9 mouse cellular contexts compared by ENCODE assay signal in genomic region chr13:91165200-91165599, GRCm38 (mm10). TPM values are rescaled to one million over a fixed set of nuclear protein-coding genes. Genes with fewer than 3 reads are reported as not detected.
A peak's percentile ranks its signal among the peaks of the same experiment; 100 is the strongest.
DNase-seq lines count a peak whose midpoint lies in the region; ATAC-seq and TF ChIP-seq lines count a peak whose summit lies in the region.
"Had no signal": no experiment of that assay in that cellular context is flagged by ENCODE, and none has a peak within 500 bp of the region (broad histone marks: within the 10 kb centered on the region; RNA-seq: fewer than 3 reads in every experiment).

No protein-coding gene starts in this region.

- no peaks in the 10 kb centered on the region for H3K36me3 ChIP-seq in C2C12 (ENCODE audit: control insufficient read depth, insufficient read depth)
- no peaks in the 10 kb centered on the region for H3K36me3 ChIP-seq in lung, embryonic 16.5 days (ENCODE audit: control insufficient read depth, insufficient read depth, low read length)
- no peaks in the 10 kb centered on the region for H3K36me3 ChIP-seq in forebrain, embryonic 13.5 days (ENCODE audit: poor library complexity, severe bottlenecking)
- no peaks in the 10 kb centered on the region for H3K36me3 ChIP-seq in hindbrain, embryonic 14.5 days (replicated peaks; ENCODE audit: control insufficient read depth, insufficient read depth)
- H3K36me3 ChIP-seq in neural tube, embryonic 15.5 days: no peaks in the 10 kb centered on the region

- H3K4me3 ChIP-seq in C2C12 (ENCODE audit: insufficient read depth, poor library complexity, severe bottlenecking): no peak overlapping the region
- no peak overlapping the region for H3K4me3 ChIP-seq in lung, embryonic 16.5 days (ENCODE audit: low read length)
- no peak overlapping the region for H3K4me3 ChIP-seq in forebrain, embryonic 13.5 days
- no peak overlapping the region for H3K4me3 ChIP-seq in hindbrain, embryonic 14.5 days (replicated peaks; ENCODE audit: low read length)
- no peak overlapping the region for H3K4me3 ChIP-seq in neural tube, embryonic 15.5 days (replicated peaks)

- no peak overlapping the region for H3K4me2 ChIP-seq in lung, embryonic 16.5 days (ENCODE audit: low read depth, low read length)
- no peak overlapping the region for H3K4me2 ChIP-seq in forebrain, embryonic 13.5 days
- no peak overlapping the region for H3K4me2 ChIP-seq in hindbrain, embryonic 14.5 days (replicated peaks)
- no peak overlapping the region for H3K4me2 ChIP-seq in neural tube, embryonic 15.5 days

- peak; percentile 84 for DNase-seq in heart, adult 11 months
- DNase-seq in heart, postnatal 25 days (ENCODE audit: low spot score): no peak
- peak; percentile 32 to 78 for DNase-seq in frontal cortex, adult 2 months (ENCODE audit: extremely low spot score in 1 of 2, low spot score in 1 of 2)
- no peak for DNase-seq in hindbrain, embryonic 14.5 days (ENCODE audit: low spot score)

- H3K79me3 ChIP-seq in C2C12 (ENCODE audit: low read depth): no peaks in the 10 kb centered on the region

- H3K79me2 ChIP-seq in C2C12 (ENCODE audit: control insufficient read depth, insufficient read depth): no peaks in the 10 kb centered on the region

- H3K9ac ChIP-seq in lung, embryonic 16.5 days (ENCODE audit: low read length): no peak overlapping the region
- H3K9ac ChIP-seq in forebrain, embryonic 13.5 days: no peak overlapping the region
- no peak overlapping the region for H3K9ac ChIP-seq in hindbrain, embryonic 14.5 days
- H3K9ac ChIP-seq in neural tube, embryonic 15.5 days (replicated peaks): no peak overlapping the region

- no peaks in the 10 kb centered on the region for H3K9me3 ChIP-seq in lung, embryonic 16.5 days (ENCODE audit: control insufficient read depth, low read length)
- H3K9me3 ChIP-seq in forebrain, embryonic 13.5 days (replicated peaks): no peaks in the 10 kb centered on the region
- no peaks in the 10 kb centered on the region for H3K9me3 ChIP-seq in hindbrain, embryonic 14.5 days (ENCODE audit: control insufficient read depth, low read length)
- H3K9me3 ChIP-seq in neural tube, embryonic 15.5 days (replicated peaks): no peaks in the 10 kb centered on the region

- no peaks in the 10 kb centered on the region for H3K27me3 ChIP-seq in C2C12 (ENCODE audit: control insufficient read depth, insufficient read depth, insufficient read length)
- H3K27me3 ChIP-seq in lung, embryonic 16.5 days (ENCODE audit: control insufficient read depth, insufficient read depth, low read depth, low read length): no peaks in the 10 kb centered on the region
- H3K27me3 ChIP-seq in forebrain, embryonic 13.5 days: no peaks in the 10 kb centered on the region
- H3K27me3 ChIP-seq in hindbrain, embryonic 14.5 days (ENCODE audit: control insufficient read depth, insufficient read depth, low read length): no peaks in the 10 kb centered on the region
- no peaks in the 10 kb centered on the region for H3K27me3 ChIP-seq in neural tube, embryonic 15.5 days (replicated peaks)
- H3K27me3 ChIP-seq: CH12.LX had no signal

- intact Hi-C loops in heart, postnatal 25 days (cut with DNase I): no loop called here

- H3K4me1 ChIP-seq in lung, embryonic 16.5 days (replicated peaks; ENCODE audit: control insufficient read depth, insufficient read depth, low read length): peaks cover 7% of the 10 kb centered on the region
- H3K4me1 ChIP-seq in forebrain, embryonic 13.5 days: peaks cover 7% of the 10 kb centered on the region
- no peaks in the 10 kb centered on the region for H3K4me1 ChIP-seq in hindbrain, embryonic 14.5 days (replicated peaks; ENCODE audit: control insufficient read depth, insufficient read depth, low read length)
- 0 out of 2 replicates have a peak, but pooled peaks cover 9% of the 10 kb centered on the region for H3K4me1 ChIP-seq in neural tube, embryonic 15.5 days

- H3ac ChIP-seq in C2C12 (ENCODE audit: control insufficient read depth, insufficient read length, low read depth): peak overlapping the region; percentile 36

- no peak for TF ChIP-seq CTCF in C2C12 (IDR thresholded peaks at IDR 0.05; ENCODE audit: control insufficient read depth, insufficient read depth, insufficient read length)

- H3K27ac ChIP-seq in lung, embryonic 16.5 days (ENCODE audit: low read length): peak overlapping the region; percentile 69
- H3K27ac ChIP-seq in forebrain, embryonic 13.5 days: no peak overlapping the region
- H3K27ac ChIP-seq in hindbrain, embryonic 14.5 days: no peak overlapping the region
- no peak overlapping the region for H3K27ac ChIP-seq in neural tube, embryonic 15.5 days (replicated peaks)

- WGBS in lung, embryonic 16.5 days: 39% methylated on average over 6 of the region's 6 CpGs
- WGBS in forebrain, embryonic 13.5 days: 73% methylated on average over 6 of the region's 6 CpGs
- WGBS in hindbrain, embryonic 14.5 days: 78% methylated on average over 6 of the region's 6 CpGs
- 73% methylated on average over 6 of the region's 6 CpGs for WGBS in neural tube, embryonic 15.5 days

- peak; percentile 85 for ATAC-seq in lung, embryonic 16.5 days (ENCODE audit: low read depth)
- ATAC-seq in forebrain, embryonic 13.5 days: no peak
- ATAC-seq in hindbrain, embryonic 14.5 days (ENCODE audit: low FRiP score): no peak
- no peak for ATAC-seq in neural tube, embryonic 15.5 days (ENCODE audit: low FRiP score)

TF ChIP-seq in C2C12, 6 proteins besides CTCF, POLR2A, EP300 and RAD21:
- TF ChIP-seq MYOG (IDR thresholded peaks at IDR 0.05; ENCODE audit: control insufficient read depth, extremely low read depth, insufficient read length) (no peak), FOSL1 (IDR thresholded peaks at IDR 0.05; ENCODE audit: insufficient read depth, low read length, poor library complexity, severe bottlenecking) (peak; percentile 35)
TF ChIP-seq in C2C12: peak in this region for 1.

RNA-seq across cellular contexts. Expression of gene Atg10, which starts 58.6 kb away (rescaled TPM):
- 10 to 100 TPM; 24.1 to 25.1 TPM for total RNA-seq in heart, postnatal 25 days (2021)
- polyA plus RNA-seq in C2C12 (2012; fragmentation: generic; extraction: Trizol): 2.5 TPM
- 11.2 and 12.1 TPM in 2 replicates for polyA plus RNA-seq in frontal cortex, adult 2 months (2012; rRNA removed)
- polyA plus RNA-seq in lung, embryonic 16.5 days (2015; fragmentation: Nextera tagmentation; extraction: Ambion mirVana): 14.7 and 16.0 TPM in 2 replicates
- polyA plus RNA-seq in forebrain, embryonic 13.5 days (2015; fragmentation: Nextera tagmentation; extraction: Ambion mirVana): 16.0 and 16.6 TPM in 2 replicates
- 13.3 and 17.2 TPM in 2 replicates for polyA plus RNA-seq in hindbrain, embryonic 14.5 days (2014; fragmentation: Nextera tagmentation; extraction: Ambion mirVana)
- polyA plus RNA-seq in neural tube, embryonic 15.5 days (2015; fragmentation: Nextera tagmentation; extraction: Ambion mirVana): 14.1 and 15.9 TPM in 2 replicates

Comparison
In these comparisons a context has a peak if more than half of its experiments do, and no peak if none do; other contexts are left out.
1. DNase-seq: peak in heart, adult 11 months (single experiment) and frontal cortex, adult 2 months (2 of 2); none in heart, postnatal 25 days (single experiment) and hindbrain, embryonic 14.5 days (single experiment).